Mouse (Mus musculus) bone marrow macrophage, adult 2 months (primary cell): ENCODE measurements around the gene Entpd7.

ENCODE experiments used
- CTCF ChIP-seq: IDR thresholded peaks from 2 replicates; pipeline ENCODE4 v1.5.1; 2012; ENCODE audit warnings: low read depth, mild to moderate bottlenecking, low read length, moderate library complexity
- POLR2A ChIP-seq: IDR thresholded peaks from 2 replicates; pipeline ENCODE4 v1.6.1; 2012; ENCODE audit warnings: mild to moderate bottlenecking, low read depth, low read length, borderline replicate concordance

DNA sequence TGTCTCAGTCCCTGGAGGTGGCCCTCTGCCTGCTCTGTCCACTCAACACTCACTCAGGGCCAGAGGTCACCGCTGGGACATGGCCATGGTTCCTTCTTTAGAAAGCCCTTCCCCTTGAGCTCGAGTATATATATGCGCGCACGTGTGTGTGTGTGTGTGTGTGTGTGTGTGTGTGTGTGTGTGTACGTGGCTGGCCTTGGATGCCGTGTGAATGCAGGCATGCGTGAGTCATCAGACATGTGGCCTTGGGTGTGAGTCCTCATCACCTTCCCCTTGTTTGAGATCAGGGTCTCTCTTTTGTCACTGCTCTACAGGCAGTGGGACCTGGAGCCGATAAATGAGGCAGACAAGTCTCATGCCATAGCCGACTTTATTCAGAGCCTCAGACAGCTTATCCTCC is 34.0 kb downstream of the Entpd7 start:
- TF ChIP-seq CTCF (no peak), POLR2A (no peak)
